Mouse (Mus musculus) embryo, embryonic 10.5 days (tissue): ENCODE data around the gene Prkar1b.

ENCODE experiments used
- DNase-seq: peaks from one replicate; pipeline ENCODE4 v3.0.0-alpha.2; 2015; ENCODE audit warnings: low spot score

The Prkar1b gene

DNA sequence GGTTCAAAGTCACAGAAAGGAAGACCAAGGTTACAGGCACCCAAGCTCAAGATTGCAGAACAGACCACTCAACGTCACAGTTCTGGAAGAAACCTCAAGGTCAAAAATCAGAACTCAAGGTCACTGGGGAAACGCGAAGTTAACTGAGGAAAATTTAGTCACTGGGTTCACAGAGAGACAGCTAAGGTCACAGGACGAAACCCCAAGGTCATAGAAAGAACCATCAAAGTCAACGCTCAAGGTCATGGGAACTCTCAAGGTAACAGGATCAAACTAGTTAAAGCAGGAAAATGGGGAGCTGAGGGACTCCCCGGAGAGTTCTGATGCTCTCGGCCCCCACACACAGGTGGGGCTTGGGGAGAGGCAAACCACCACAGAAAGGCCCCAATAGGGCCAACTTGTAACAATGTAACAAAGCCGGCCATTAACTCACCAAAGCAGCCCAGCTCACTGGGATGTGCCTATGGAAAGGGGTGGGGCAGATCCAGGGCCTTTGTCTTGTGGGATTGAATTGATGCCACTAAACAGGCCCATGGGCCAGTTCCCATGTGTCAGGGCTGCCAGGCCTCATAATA is 174.8 kb downstream of the Prkar1b start:
- no peak for DNase-seq

DNA sequence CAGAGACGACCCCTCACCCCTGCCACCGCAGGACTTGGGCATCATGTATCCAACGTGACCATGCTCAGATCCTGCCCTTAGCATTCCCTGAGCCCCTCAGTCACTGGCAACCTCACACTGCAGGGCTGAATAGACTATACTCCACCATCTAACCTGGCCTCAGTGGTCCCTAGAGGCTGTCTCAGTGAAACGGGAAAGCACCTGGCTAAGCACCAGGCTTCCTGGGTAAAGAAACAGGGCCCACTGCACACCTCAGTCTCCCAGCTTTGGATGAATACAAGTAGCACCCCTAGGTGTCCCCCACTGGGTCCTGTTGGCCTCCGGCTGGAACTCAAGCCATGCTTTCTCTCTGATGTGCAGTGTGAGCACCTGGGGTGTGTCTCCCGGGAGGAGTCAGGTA is 176.3 kb downstream of the Prkar1b start:
- no peak for DNase-seq

DNA sequence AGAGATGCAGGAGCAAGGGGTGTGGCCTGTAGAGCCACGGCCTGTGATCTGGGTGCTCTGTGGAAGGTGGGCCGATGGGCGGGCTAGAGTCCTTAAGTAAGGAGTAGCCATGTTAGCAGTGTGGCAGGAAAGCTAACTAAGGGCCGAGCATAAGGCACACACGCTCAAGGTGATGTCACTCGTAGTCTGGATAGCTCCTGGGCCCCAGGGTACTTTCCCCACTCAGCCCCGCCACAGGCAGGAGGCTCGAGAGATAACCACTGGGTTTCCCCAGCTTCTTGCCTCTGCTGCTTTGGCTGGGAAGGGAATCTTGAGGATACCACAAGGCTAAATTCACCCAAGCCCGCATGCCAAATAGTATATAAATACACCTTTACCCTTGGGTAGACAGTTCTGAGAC is 178.4 kb downstream of the Prkar1b start:
- no peak for DNase-seq

DNA sequence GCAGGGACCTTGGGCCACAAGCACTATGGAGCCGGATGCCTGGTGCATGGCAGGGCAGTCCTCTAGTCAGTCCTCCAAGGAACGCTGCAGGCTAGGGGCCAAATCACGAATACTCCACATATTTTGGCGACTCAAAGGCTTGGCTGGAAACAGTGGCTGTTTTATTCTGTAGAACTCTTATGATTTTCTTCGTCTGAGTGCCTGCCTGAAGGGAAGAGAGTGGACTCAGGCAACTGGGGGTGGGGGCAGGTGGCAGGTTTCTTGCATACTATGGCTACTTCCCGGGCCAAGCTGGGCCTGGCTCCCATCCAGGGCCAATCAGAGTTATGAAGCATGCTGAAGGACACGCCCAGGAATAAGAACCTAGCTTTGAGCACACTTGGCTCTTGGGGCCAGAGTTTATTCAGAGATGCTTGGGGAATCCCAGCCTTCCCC is 179.7 kb downstream of the Prkar1b start:
- DNase-seq: no peak
